Mouse (Mus musculus): ENCODE measurements around the gene 2310002L09Rik. TPM values are rescaled to one million over a fixed set of nuclear protein-coding genes. Genes with fewer than 3 reads are reported as not detected.
"Not testable (repeated sequence)": the region's sequence is repeated elsewhere in the genome, so short reads cannot be mapped to it uniquely, and the experiment has no call there.

The 2310002L09Rik gene
- polyA plus RNA-seq (2012; rRNA removed): not detected in 2 replicates

DNA sequence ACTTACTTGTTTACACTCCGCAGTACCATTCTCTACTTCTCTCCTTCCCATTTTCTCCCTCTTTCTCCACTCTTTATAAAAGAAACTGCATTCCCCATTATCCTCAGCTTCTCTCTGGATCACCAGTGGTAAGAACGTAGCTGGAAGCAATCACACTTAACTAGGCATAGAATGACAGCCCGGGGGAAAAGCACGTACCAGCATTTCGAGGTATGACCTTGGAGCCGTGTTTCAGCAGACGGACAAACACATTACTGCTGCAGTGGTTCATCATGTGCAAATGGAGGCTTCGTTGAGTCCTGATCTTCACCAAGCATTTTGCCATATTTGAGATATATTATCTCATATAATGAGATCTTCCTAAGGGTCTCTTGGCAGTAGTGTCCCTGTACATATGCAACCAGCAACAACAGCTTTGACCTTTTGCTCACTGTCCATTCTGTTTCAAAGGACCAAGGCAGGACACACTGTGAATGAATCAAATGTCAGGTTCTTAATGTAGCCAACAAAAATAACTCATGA, at the start of gene 2310002L09Rik:
Gene 2310002L09Rik (minus strand): TSS at position 472 of the 522 bp plus-strand sequence.
- Histone ChIP-seq H3K36me3 (ENCODE audit: control insufficient read depth, insufficient read depth, low read length) (no peaks in the 10 kb centered on the region), H3K4me1 (ENCODE audit: control insufficient read depth, insufficient read depth, insufficient read length) (no peaks in the 10 kb centered on the region), H3K27ac (ENCODE audit: insufficient read depth, low read length) (no peak within 1 kb of the TSS), H3K27me3 (ENCODE audit: control insufficient read depth, insufficient read depth, low read length) (no peaks in the 10 kb centered on the region), H3K4me3 (ENCODE audit: extremely low read depth, insufficient read depth, insufficient read length) (no peak within 1 kb of the TSS)
- no peak for DNase-seq (ENCODE audit: low read depth in 1 of 2, low spot score in 2 of 2)
- TF ChIP-seq POLR2A (IDR thresholded peaks at IDR 0.05; ENCODE audit: low read depth, low read length): no peak
- TF ChIP-seq CTCF (IDR thresholded peaks at IDR 0.05; ENCODE audit: extremely low read depth, insufficient read depth, insufficient read length, insufficient replicate concordance): no peak
- 84% methylated on average over 8 of the region's 8 CpGs for WGBS

DNA sequence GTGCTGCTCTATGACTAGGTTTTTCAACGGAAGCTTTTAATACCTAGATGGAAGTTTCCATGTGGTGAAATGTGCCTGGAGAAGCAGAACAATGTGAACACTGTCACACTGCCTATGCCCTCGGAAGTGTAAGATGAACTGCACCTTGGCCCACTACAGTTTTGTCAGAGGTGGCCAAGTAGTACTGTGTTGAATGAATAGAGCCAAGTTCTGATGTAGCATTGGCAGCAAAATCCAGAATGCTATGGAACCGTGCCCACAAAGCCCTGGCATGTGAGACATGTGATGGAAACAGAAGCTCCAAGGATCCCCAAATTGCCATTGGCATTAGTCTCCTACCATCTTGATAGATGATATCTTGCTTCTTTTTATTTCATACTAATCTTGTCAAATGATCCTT, 29.8 kb upstream of the 2310002L09Rik start:
- H3K4me1 ChIP-seq (ENCODE audit: control insufficient read depth, insufficient read depth, insufficient read length): no peaks in the 10 kb centered on the region
- TF ChIP-seq POLR2A (IDR thresholded peaks at IDR 0.05; ENCODE audit: low read depth, low read length): no peak
- no peak for TF ChIP-seq CTCF (IDR thresholded peaks at IDR 0.05; ENCODE audit: extremely low read depth, insufficient read depth, insufficient read length, insufficient replicate concordance)
- no peak overlapping the region for H3K4me3 ChIP-seq (ENCODE audit: extremely low read depth, insufficient read depth, insufficient read length)
- H3K36me3 ChIP-seq (ENCODE audit: control insufficient read depth, insufficient read depth, low read length): no peaks in the 10 kb centered on the region
- 79% methylated on average over 3 of the region's 3 CpGs for WGBS
- H3K27me3 ChIP-seq (ENCODE audit: control insufficient read depth, insufficient read depth, low read length): no peaks in the 10 kb centered on the region
- DNase-seq (ENCODE audit: low read depth in 1 of 2, low spot score in 2 of 2): no peak
- H3K27ac ChIP-seq (ENCODE audit: insufficient read depth, low read length): no peak overlapping the region

DNA sequence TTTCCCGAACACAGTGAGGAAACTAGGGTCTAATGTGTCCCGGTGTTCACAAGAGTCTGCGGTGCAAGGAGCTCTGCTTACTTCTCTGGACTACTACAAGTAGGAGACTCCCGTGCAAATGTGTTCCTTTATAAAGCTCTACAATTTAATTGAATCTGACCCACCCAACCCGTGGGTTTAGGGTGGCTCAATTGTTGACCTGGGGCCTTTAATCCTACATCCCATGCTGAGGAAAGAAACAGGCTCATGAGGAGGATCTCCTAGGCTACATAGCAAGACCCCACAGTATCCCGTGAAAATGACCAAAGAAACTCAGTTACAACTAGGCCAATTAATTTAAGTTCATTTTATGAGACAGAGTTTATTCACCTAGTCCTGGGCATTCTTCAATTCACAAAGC, 30.0 kb downstream of the 2310002L09Rik start, which contains the start of gene Gm11756:
Gene Gm11756 (minus strand): TSS at position 101 of the 400 bp plus-strand sequence.
- H3K4me3 ChIP-seq (ENCODE audit: extremely low read depth, insufficient read depth, insufficient read length); H3K27ac ChIP-seq (ENCODE audit: insufficient read depth, low read length); DNase-seq (ENCODE audit: low read depth in 1 of 2, low spot score in 2 of 2); H3K4me1 ChIP-seq (ENCODE audit: control insufficient read depth, insufficient read depth, insufficient read length); H3K27me3 ChIP-seq (ENCODE audit: control insufficient read depth, insufficient read depth, low read length); H3K36me3 ChIP-seq (ENCODE audit: control insufficient read depth, insufficient read depth, low read length): not testable (repeated sequence)
- 88% methylated on average over 6 of the region's 6 CpGs for WGBS

DNA sequence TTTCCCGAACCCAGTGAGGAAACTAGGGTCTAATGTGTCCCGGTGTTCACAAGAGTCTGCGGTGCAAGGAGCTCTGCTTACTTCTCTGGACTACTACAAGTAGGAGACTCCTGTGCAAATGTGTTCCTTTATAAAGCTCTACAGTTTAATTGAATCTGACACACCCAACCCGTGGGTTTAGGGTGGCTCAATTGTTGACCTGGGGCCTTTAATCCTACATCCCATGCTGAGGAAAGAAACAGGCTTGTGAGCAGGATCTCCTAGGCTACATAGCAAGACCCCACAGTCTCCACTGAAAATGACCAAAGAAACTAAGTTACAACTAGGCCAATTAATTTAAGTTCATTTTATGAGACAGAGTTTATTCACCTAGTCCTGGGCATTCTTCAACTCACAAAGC, 44.8 kb downstream of the 2310002L09Rik start, which contains the start of gene Gm13871:
Gene Gm13871 (minus strand): TSS at position 101 of the 400 bp plus-strand sequence.
- H3K4me3 ChIP-seq (ENCODE audit: extremely low read depth, insufficient read depth, insufficient read length); H3K27ac ChIP-seq (ENCODE audit: insufficient read depth, low read length); H3K27me3 ChIP-seq (ENCODE audit: control insufficient read depth, insufficient read depth, low read length); H3K36me3 ChIP-seq (ENCODE audit: control insufficient read depth, insufficient read depth, low read length); DNase-seq (ENCODE audit: low read depth in 1 of 2, low spot score in 2 of 2); H3K4me1 ChIP-seq (ENCODE audit: control insufficient read depth, insufficient read depth, insufficient read length): not testable (repeated sequence)
- WGBS: no CpG with 5 or more reads among the region's 4 CpGs

DNA sequence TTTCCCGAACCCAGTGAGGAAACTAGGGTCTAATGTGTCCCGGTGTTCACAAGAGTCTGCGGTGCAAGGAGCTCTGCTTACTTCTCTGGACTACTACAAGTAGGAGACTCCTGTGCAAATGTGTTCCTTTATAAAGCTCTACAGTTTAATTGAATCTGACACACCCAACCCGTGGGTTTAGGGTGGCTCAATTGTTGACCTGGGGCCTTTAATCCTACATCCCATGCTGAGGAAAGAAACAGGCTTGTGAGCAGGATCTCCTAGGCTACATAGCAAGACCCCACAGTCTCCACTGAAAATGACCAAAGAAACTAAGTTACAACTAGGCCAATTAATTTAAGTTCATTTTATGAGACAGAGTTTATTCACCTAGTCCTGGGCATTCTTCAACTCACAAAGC, 59.6 kb downstream of the 2310002L09Rik start, which contains the start of gene Gm11757:
Gene Gm11757 (minus strand): TSS at position 101 of the 400 bp plus-strand sequence.
- H3K27ac ChIP-seq (ENCODE audit: insufficient read depth, low read length); DNase-seq (ENCODE audit: low read depth in 1 of 2, low spot score in 2 of 2); H3K4me3 ChIP-seq (ENCODE audit: extremely low read depth, insufficient read depth, insufficient read length); H3K27me3 ChIP-seq (ENCODE audit: control insufficient read depth, insufficient read depth, low read length); H3K4me1 ChIP-seq (ENCODE audit: control insufficient read depth, insufficient read depth, insufficient read length); H3K36me3 ChIP-seq (ENCODE audit: control insufficient read depth, insufficient read depth, low read length): not testable (repeated sequence)
- no CpG with 5 or more reads among the region's 4 CpGs for WGBS

Other genes with a start within 250 kb of the 2310002L09Rik start
- gene Rasef, start 159.9 kb downstream of the 2310002L09Rik start, polyA plus RNA-seq (2012; rRNA removed): 0.02 and 0.11 TPM in 2 replicates
- gene Gm11758, start 74.6 kb downstream of the 2310002L09Rik start, polyA plus RNA-seq (2012; rRNA removed): not detected in 2 replicates
- gene Gm11757, start 59.7 kb downstream of the 2310002L09Rik start, polyA plus RNA-seq (2012; rRNA removed): not detected in 2 replicates
- gene Gm13871, start 44.9 kb downstream of the 2310002L09Rik start, polyA plus RNA-seq (2012; rRNA removed): not detected in 2 replicates
- not detected in 2 replicates for gene Gm11756, start 30.1 kb downstream of the 2310002L09Rik start, polyA plus RNA-seq (2012; rRNA removed)
- 0.05 and 0.12 TPM in 2 replicates for gene Frmd3, start 62.6 kb upstream of the 2310002L09Rik start, polyA plus RNA-seq (2012; rRNA removed)